Mouse (Mus musculus): Measurements from ENCODE around the gene Arf6.

The Arf6 gene

DNA sequence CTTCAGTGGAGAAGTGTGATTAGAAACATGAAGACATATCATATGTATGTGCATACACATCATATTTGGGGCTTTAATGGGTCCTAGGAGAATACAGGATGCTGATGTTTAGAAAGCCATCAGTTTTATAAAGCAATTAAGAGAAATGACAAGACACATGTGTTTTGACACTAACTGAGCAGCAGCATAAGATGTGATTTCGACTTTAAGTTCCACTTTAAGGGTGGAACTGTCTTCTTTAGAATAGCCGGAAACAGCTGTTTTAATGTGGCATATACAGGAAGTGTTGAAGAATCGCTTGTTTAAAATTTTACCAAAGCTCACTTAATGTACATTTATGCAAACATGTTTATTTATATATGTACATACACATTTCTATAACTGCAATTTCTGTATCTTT lies 41.4 kb downstream of the Arf6 start:
- DNase-seq (ENCODE audit: low spot score) = no peak

DNA sequence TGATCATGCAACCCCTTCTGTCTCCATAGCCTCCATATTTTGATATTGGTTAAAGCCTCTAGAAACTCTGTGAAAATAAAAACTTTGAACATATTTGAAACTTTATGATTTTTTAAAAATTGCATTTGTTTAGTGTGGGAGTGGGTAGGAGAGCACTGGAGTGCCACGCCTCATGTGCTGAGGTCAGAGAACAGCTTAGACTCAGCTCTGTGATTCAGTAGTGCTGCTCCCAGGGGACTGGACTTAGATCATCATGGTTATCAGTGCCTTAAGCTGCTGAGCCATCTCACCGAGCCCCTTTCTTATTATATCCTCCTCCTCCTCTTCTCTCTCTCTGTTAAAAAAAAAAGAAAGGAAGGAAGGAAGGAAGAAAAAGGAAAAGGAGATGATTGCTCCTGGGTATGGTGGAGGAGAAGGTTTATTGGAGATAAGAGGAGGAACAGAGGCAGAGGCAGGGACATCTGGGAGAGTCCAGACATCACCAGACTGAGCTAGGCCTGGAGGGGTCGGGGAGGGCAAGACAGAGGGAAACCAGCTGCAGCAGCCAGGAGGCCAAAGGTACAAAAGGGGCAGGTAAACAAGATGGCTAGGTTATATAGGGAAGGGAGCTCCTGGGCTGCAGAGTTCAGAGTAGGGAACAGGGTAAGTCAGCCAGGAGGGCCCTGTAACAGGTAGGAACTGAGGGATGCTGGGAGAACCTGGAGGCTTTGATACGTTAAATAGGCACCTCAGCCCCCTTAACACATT lies 43.0 kb downstream of the Arf6 start:
- no peak for DNase-seq (ENCODE audit: low spot score)

DNA sequence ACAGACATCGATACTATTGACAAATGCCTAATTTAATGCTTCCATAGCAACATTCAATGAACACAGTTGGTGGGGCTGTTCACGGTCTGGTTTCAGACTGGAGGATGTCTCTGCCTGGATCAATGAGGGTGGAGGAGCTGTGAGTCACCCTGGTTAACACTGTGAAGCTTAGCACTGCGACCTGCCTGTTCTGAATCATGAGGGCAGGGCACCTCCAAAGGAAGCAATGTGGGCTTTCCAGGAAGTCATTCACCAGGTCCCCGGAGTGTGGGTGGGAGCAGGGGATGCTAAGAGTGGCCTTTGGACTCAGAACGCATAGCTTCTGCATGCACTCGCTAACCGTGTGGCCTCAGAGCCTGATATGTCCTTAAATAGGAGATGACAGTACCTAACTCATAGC lies 44.8 kb downstream of the Arf6 start:
- DNase-seq (ENCODE audit: low spot score) = no peak

DNA sequence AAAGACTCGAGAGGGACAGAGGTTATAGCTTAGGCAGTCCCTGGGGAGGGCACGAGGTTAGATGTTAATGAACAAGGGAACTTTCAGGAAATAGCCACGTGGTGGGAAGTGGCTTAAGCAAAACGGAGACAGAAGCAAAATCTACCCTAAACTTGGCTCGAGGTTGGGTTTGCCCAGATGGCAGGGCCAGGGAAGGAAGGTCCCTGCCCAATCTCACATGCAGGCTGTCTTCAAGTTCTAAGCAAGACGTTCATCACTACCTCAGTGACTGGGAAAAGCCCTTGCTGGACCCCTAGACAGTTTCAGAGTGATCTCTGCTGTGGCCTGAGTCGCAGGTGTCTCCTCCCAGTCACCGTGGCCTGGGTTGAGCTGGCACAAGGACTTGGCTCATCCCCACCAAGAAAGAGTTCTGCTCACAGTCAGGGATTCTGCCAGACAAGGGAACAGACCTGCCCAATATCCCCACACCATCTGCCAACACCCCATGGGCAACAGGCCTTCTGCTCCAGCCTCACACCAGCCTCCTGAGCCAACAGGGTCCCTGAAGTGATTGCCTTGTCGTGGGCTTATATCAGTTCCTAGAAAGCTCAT lies 45.8 kb downstream of the Arf6 start:
- DNase-seq (ENCODE audit: low spot score) = no peak

DNA sequence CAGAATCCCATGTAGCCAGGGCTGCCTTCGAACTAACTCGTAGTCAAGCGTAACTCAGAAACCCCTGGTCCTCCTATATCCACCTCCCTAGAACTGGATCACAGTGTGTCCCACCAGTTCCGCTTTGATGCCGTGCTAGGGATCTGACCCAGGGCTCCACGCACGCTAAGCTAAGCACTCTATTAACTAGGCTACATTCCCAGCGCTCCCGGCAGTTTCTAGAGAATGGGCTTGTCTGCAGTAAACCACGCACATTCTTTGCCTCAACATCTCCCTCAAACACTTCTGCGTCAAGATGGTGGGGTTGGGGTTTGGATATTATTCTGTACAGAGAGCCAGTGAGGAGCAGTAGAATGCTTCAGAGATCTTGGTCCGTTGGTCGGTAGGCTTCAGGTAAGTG lies 46.7 kb downstream of the Arf6 start:
- DNase-seq (ENCODE audit: low spot score) = no peak

- no peak for DNase-seq (ENCODE audit: low spot score)
Measured at GRCm38 (mm10) chr12:69419017-69419605, 47.2 kb downstream of the Arf6 start.

GRCm38 (mm10) chr12:69419606-69420005 lies 47.7 kb downstream of the Arf6 start:
- DNase-seq (ENCODE audit: low spot score) = no peak

GRCm38 (mm10) chr12:69420716-69421115 lies 48.8 kb downstream of the Arf6 start:
- DNase-seq (ENCODE audit: low spot score) = no peak

- DNase-seq (ENCODE audit: low spot score) = peak; percentile 29
Measured at GRCm38 (mm10) chr12:69422827-69423537, 51.0 kb downstream of the Arf6 start.
